Mouse (Mus musculus) CH12.LX (cell line): ENCODE data around the gene Gle1. TPM values are rescaled to one million over a fixed set of nuclear protein-coding genes. Genes with fewer than 3 reads are reported as not detected.

Source experiments
- DNase-seq: peaks from one replicate; pipeline ENCODE4 v3.0.0-alpha.2; 2013; ENCODE audit errors: extremely low read depth
- H3K27ac ChIP-seq: 2 replicates; pipeline ENCODE4 v1.5.1; 2012; ENCODE audit warnings: low read depth, mild to moderate bottlenecking, control low read depth, moderate library complexity; ENCODE audit not compliant: insufficient read depth
- H3K27me3 ChIP-seq: replicated peaks from 2 replicates; pipeline ENCODE3; 2012; ENCODE audit warnings: inconsistent platforms
- H3K36me3 ChIP-seq, 2 experiments: replicated peaks in 1 of 2; 2 replicates each; pipeline versions ENCODE3 to v1.6.1; 2012; ENCODE audit warnings: inconsistent platforms in 1 of 2, low read length in 1 of 2, mild to moderate bottlenecking in 1 of 2, mixed read lengths in 1 of 2, moderate library complexity in 1 of 2; ENCODE audit not compliant: control insufficient read depth in 1 of 2, insufficient read depth in 1 of 2
- H3K4me1 ChIP-seq, 2 experiments: 2 replicates each; pipeline ENCODE4 v1.6.1; 2012; ENCODE audit warnings: inconsistent platforms in 1 of 2, moderate library complexity in 1 of 2; ENCODE audit not compliant: insufficient read depth in 2 of 2, control insufficient read depth in 1 of 2
- H3K4me2 ChIP-seq: 2 replicates; pipeline ENCODE4 v1.6.1; 2012; ENCODE audit warnings: low read depth, mild to moderate bottlenecking, control low read depth; ENCODE audit not compliant: poor library complexity, insufficient read depth, severe bottlenecking
- H3K4me3 ChIP-seq, 3 experiments: fragments of 150-350 bp in 1 of 3; sonication (generic) in 1 of 3; replicated peaks in 1 of 3; 2 replicates each; pipeline versions ENCODE3 to v1.5.1; 2011 to 2012; ENCODE audit warnings: low read depth in 2 of 3, low read length in 2 of 3, mild to moderate bottlenecking in 2 of 3, moderate library complexity in 2 of 3, control low read depth in 1 of 3, improper control_type of control experiment in 1 of 3, inconsistent platforms in 1 of 3, mixed read lengths in 1 of 3; ENCODE audit not compliant: poor library complexity in 1 of 3
- H3K79me2 ChIP-seq: replicated peaks from 2 replicates; pipeline ENCODE4 v1.6.1; 2012; ENCODE audit warnings: mild to moderate bottlenecking, moderate library complexity; ENCODE audit not compliant: control insufficient read depth, poor library complexity, insufficient read depth, severe bottlenecking; ENCODE audit errors: extremely low read depth
- H3K9ac ChIP-seq: 2 replicates; pipeline ENCODE4 v1.6.1; 2012; ENCODE audit warnings: low read depth, mild to moderate bottlenecking, control low read depth, moderate library complexity; ENCODE audit not compliant: insufficient read depth
- H3K9me3 ChIP-seq: replicated peaks from 2 replicates; pipeline ENCODE3; 2012; ENCODE audit warnings: low read length, inconsistent platforms, mixed read lengths
- BHLHE40 ChIP-seq: IDR thresholded peaks from 2 replicates; pipeline ENCODE4 v1.6.1; 2011; ENCODE audit warnings: mild to moderate bottlenecking, low read depth, low read length, improper control_type of control experiment
- CHD1 ChIP-seq: IDR thresholded peaks from 2 replicates; pipeline ENCODE4 v1.6.1; 2012; ENCODE audit warnings: low read depth, low read length, improper control_type of control experiment, inconsistent platforms
- CHD2 ChIP-seq: IDR thresholded peaks from 2 replicates; pipeline ENCODE4 v1.6.1; 2011; ENCODE audit warnings: low read length, improper control_type of control experiment
- CTCF ChIP-seq, 2 experiments: IDR thresholded peaks in 1 of 2; conservative IDR thresholded peaks in 1 of 2; 2 replicates each; pipeline ENCODE4 v1.5.1; 2011 to 2012; ENCODE audit warnings: low read depth in 2 of 2, low read length in 2 of 2, improper control_type of control experiment in 1 of 2, inconsistent platforms in 1 of 2, mild to moderate bottlenecking in 1 of 2, moderate library complexity in 1 of 2
- E2F4 ChIP-seq: IDR thresholded peaks from 2 replicates; pipeline ENCODE4 v1.6.1; 2011; ENCODE audit warnings: low read depth, low read length, improper control_type of control experiment; ENCODE audit not compliant: insufficient replicate concordance
- ELF1 ChIP-seq: IDR thresholded peaks from 2 replicates; pipeline ENCODE4 v1.6.1; 2014; ENCODE audit warnings: low read depth, mild to moderate bottlenecking, inconsistent platforms, low read length, improper control_type of control experiment
- EP300 ChIP-seq: IDR thresholded peaks from 2 replicates; pipeline ENCODE4 v1.6.1; 2011; ENCODE audit warnings: low read length, improper control_type of control experiment
- ETS1 ChIP-seq: conservative IDR thresholded peaks from 2 replicates; pipeline ENCODE4 v1.6.1; 2012; ENCODE audit warnings: low read depth, mild to moderate bottlenecking, inconsistent platforms, low read length, improper control_type of control experiment, moderate library complexity
- GABPA ChIP-seq: IDR thresholded peaks from 2 replicates; pipeline ENCODE4 v1.6.1; 2012; ENCODE audit warnings: low read depth, low read length, improper control_type of control experiment, inconsistent platforms; ENCODE audit not compliant: insufficient replicate concordance
- IRF4 ChIP-seq: IDR thresholded peaks from 2 replicates; pipeline ENCODE4 v1.6.1; 2014; ENCODE audit warnings: low read depth, mild to moderate bottlenecking, inconsistent platforms, low read length, improper control_type of control experiment
- JUN ChIP-seq: IDR thresholded peaks from 2 replicates; pipeline ENCODE4 v1.6.1; 2011; ENCODE audit warnings: low read depth, mild to moderate bottlenecking, low read length, improper control_type of control experiment, moderate library complexity; ENCODE audit not compliant: insufficient read depth
- JUND ChIP-seq: conservative IDR thresholded peaks from 2 replicates; pipeline ENCODE4 v1.6.1; 2011; ENCODE audit warnings: low read depth, low read length, improper control_type of control experiment
- KAT2A ChIP-seq: IDR thresholded peaks from 2 replicates; pipeline ENCODE4 v1.6.1; 2012; ENCODE audit warnings: low read length, improper control_type of control experiment, inconsistent platforms; ENCODE audit not compliant: insufficient replicate concordance
- MAX ChIP-seq: IDR thresholded peaks from 2 replicates; pipeline ENCODE4 v1.6.1; 2011; ENCODE audit warnings: low read length, improper control_type of control experiment
- MAZ ChIP-seq: IDR thresholded peaks from 2 replicates; pipeline ENCODE4 v1.6.1; 2012; ENCODE audit warnings: low read depth, mild to moderate bottlenecking, inconsistent platforms, low read length, improper control_type of control experiment, moderate library complexity
- MEF2A ChIP-seq: IDR thresholded peaks from 2 replicates; pipeline ENCODE4 v1.6.1; 2014; ENCODE audit warnings: low read depth, mild to moderate bottlenecking, inconsistent platforms, low read length, improper control_type of control experiment, borderline replicate concordance
- PAX5 ChIP-seq: IDR thresholded peaks from 2 replicates; pipeline ENCODE4 v1.6.1; 2012; ENCODE audit warnings: low read length, inconsistent platforms, mixed read lengths
- POLR2A ChIP-seq: IDR thresholded peaks from 2 replicates; pipeline ENCODE4 v1.6.1; 2011; ENCODE audit warnings: low read depth, mild to moderate bottlenecking, improper control_type of control experiment, low read length
- POLR2AphosphoS2 ChIP-seq: IDR thresholded peaks from 2 replicates; pipeline ENCODE4 v1.6.1; 2011; ENCODE audit warnings: low read depth, low read length, improper control_type of control experiment
- RAD21 ChIP-seq: IDR thresholded peaks from 2 replicates; pipeline ENCODE4 v1.6.1; 2011; ENCODE audit warnings: low read depth, mild to moderate bottlenecking, low read length, improper control_type of control experiment, moderate library complexity
- SMC3 ChIP-seq: IDR thresholded peaks from 2 replicates; pipeline ENCODE4 v1.6.1; 2011; ENCODE audit warnings: low read depth, low read length, improper control_type of control experiment
- TBP ChIP-seq: conservative IDR thresholded peaks from 2 replicates; pipeline ENCODE4 v1.6.1; 2011; ENCODE audit warnings: low read depth, low read length, improper control_type of control experiment
- UBTF ChIP-seq: IDR thresholded peaks from 2 replicates; pipeline ENCODE4 v1.6.1; 2012; ENCODE audit warnings: low read depth, mild to moderate bottlenecking, inconsistent platforms, low read length, improper control_type of control experiment, moderate library complexity
- USF2 ChIP-seq: conservative IDR thresholded peaks from 2 replicates; pipeline ENCODE4 v1.6.1; 2011; ENCODE audit warnings: low read depth, low read length, improper control_type of control experiment
- ZKSCAN1 ChIP-seq: IDR thresholded peaks from 2 replicates; pipeline ENCODE4 v1.6.1; 2012; ENCODE audit warnings: low read depth, inconsistent platforms, low read length, improper control_type of control experiment, borderline replicate concordance
- ZMIZ1 ChIP-seq: IDR thresholded peaks from 2 replicates; pipeline ENCODE4 v1.6.1; 2012; ENCODE audit warnings: low read depth, mild to moderate bottlenecking, inconsistent platforms, low read length, improper control_type of control experiment
- dilution Hi-C: fragments of 300-500 bp; cut with MboI; formaldehyde crosslinking; loops from 2 replicates; pipeline ENCODE4 v1.14.3; 2020; ENCODE audit warnings: low sequenced_read_pairs; ENCODE audit not compliant: extremely low pct_unique_long_range_greater_than_20kb, extremely low pct_ligation_motif_present
- in situ Hi-C: fragments of 300-500 bp; cut with MboI; formaldehyde crosslinking; loops from 3 replicates; pipeline ENCODE4 v1.14.3; 2019; ENCODE audit warnings: low sequenced_read_pairs, low pct_ligation_motif_present, low pct_unique_long_range_greater_than_20kb, mixed read lengths
- polyA plus RNA-seq: library from polyadenylated mRNA; unstranded; fragments of >175 nt; gene quantifications from 2 replicates; pipeline ENCODE4 v1.2.1, GENCODE M21; 2012; ENCODE audit warnings: low read depth; ENCODE audit not compliant: insufficient read length
- total RNA-seq, 2 experiments: library from RNA; depleted of rRNA; stranded (reverse); fragments of 300-350 nt in 1 of 2; fragments of >200 nt in 1 of 2; gene quantifications; 2 replicates each; pipeline ENCODE4 v1.2.3; 2012 to 2014

The Gle1 gene
- total and polyA plus RNA-seq, 3 experiments = 36.5 to 60.1 (median 38.0) TPM

DNA sequence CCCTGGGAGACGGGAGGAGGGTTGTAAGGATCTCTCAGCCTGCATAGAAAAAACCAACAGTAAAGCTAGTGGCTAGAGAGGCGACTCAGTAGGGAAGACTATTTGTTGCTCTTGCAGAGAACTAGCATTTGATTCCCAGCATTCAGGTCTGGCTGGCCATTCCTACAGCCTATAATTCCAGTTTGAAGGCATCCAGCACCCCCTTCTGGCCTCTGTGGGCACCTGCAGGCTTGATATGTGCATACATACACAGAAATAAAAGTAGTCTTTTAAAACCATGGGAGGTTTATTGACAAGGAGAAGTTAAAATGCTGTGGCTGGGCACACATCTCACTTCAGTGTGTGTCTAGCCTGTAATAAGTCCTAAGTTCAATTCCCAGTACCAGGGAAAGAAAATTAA, 25.2 kb upstream of the Gle1 start:
- Histone ChIP-seq H3K27ac (no peak overlapping the region), H3K36me3 (peaks cover 50 to 84% of the 10 kb centered on the region in 2 experiments), H3K9me3 (no peaks in the 10 kb centered on the region), H3K4me3 (no peak overlapping the region), H3K27me3 (no peaks in the 10 kb centered on the region), H3K4me1 (no peaks in the 10 kb centered on the region), H3K79me2 (no peaks in the 10 kb centered on the region), H3K4me2 (no peak overlapping the region), H3K9ac (no peak overlapping the region)
- TF ChIP-seq MAZ = no peak
- no peak for TF ChIP-seq MAX
- no peak for TF ChIP-seq POLR2AphosphoS2
- TF ChIP-seq USF2 = no peak
- TF ChIP-seq GABPA = no peak
- peak; percentile 61 for TF ChIP-seq RAD21
- TF ChIP-seq UBTF = no peak
- no peak for TF ChIP-seq JUN
- peak; percentile 8 to 64; a peak in 2 of 4 replicates for TF ChIP-seq CTCF (conservative IDR thresholded peaks at IDR 0.05 in 1 of 2, IDR thresholded peaks at IDR 0.05 in 1 of 2; ENCODE audit: low read depth in 2 of 2, low read length in 2 of 2)
- TF ChIP-seq ETS1 = no peak
- no peak for TF ChIP-seq ZMIZ1
- no peak for TF ChIP-seq PAX5
- no peak for TF ChIP-seq CHD1
- no peak for TF ChIP-seq KAT2A
- TF ChIP-seq TBP = no peak
- TF ChIP-seq JUND = no peak
- TF ChIP-seq SMC3 = peak; percentile 34; the same call in 1 of the 2 replicates
- no peak for TF ChIP-seq BHLHE40
- no peak for TF ChIP-seq ELF1
- peak; percentile 34 for DNase-seq
- in situ Hi-C loops = no loop called here
- dilution Hi-C loops = no loop called here

- Histone ChIP-seq H3K9me3 (no peaks in the 10 kb centered on the region), H3K27ac (no peak overlapping the region), H3K4me3 (no peak overlapping the region), H3K36me3 (peaks cover 62 to 86% of the 10 kb centered on the region in 2 experiments), H3K4me1 (peaks cover 4 to 15% of the 10 kb centered on the region in 2 experiments; a peak in 2 of 4 replicates), H3K9ac (no peak overlapping the region), H3K4me2 (no peak overlapping the region), H3K27me3 (no peaks in the 10 kb centered on the region), H3K79me2 (no peaks in the 10 kb centered on the region)
- no peak for DNase-seq
- dilution Hi-C loops = no loop called here
- in situ Hi-C loops = no loop called here
- TF ChIP-seq GABPA = no peak
- no peak for TF ChIP-seq MEF2A
- no peak for TF ChIP-seq POLR2A
- no peak for TF ChIP-seq CHD2
- TF ChIP-seq EP300 = no peak
- TF ChIP-seq MAX = no peak
- TF ChIP-seq MAZ = no peak
- TF ChIP-seq IRF4 = no peak
- TF ChIP-seq ZKSCAN1 = no peak
- TF ChIP-seq ETS1 = no peak
- no peak for TF ChIP-seq USF2
- no peak for TF ChIP-seq CTCF (conservative IDR thresholded peaks at IDR 0.05 in 1 of 2, IDR thresholded peaks at IDR 0.05 in 1 of 2; ENCODE audit: low read depth in 2 of 2, low read length in 2 of 2)
- no peak for TF ChIP-seq E2F4
- TF ChIP-seq POLR2AphosphoS2 = no peak
- TF ChIP-seq SMC3 = no peak
Observed at GRCm38 (mm10) chr2:29917621-29918020, 17.6 kb upstream of the Gle1 start.
